Mouse (Mus musculus) 416B (cell line): ENCODE results near the gene Wasf1.
A peak's percentile ranks its signal among the peaks of the same experiment; 100 is the strongest.

ENCODE experiments used
- DNase-seq: peaks from one replicate; pipeline ENCODE4 v3.0.0; 2011; ENCODE audit warnings: low read depth

The Wasf1 gene

GRCm38 (mm10) chr10:40882831-40883643 lies at the start of gene Wasf1, which contains the start of gene Cdc40:
Gene Wasf1 (plus strand): TSS chr10:40883475.
Gene Cdc40 (minus strand): TSS chr10:40883311.
- DNase-seq = peak; percentile 89

GRCm38 (mm10) chr10:40840086-40840485 lies 43.2 kb upstream of the Wasf1 start:
- DNase-seq = peak; percentile 18

GRCm38 (mm10) chr10:40843841-40844240 lies 39.4 kb upstream of the Wasf1 start:
- DNase-seq = no peak

DNA sequence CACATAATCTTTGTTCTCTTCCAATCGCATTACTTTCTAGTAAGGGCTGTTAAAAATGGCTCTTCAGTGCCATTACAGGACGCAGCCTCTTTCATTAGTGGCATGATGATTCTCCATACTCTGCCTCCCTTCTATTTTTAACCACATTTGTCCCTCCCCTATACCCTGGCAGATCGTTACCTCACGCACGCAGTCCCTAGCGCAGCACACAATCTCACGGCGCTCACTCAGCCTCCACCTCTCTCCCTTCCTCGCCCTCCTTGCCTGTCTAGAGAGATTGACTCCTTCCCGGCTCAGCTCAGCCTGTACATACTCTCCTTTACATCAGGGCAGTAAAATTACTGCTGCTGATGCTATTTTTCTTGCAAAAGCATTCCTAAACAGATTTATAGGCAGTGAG lies 38.7 kb upstream of the Wasf1 start:
- no peak for DNase-seq

- no peak for DNase-seq
Measured at GRCm38 (mm10) chr10:40845626-40846025, 37.6 kb upstream of the Wasf1 start.

DNA sequence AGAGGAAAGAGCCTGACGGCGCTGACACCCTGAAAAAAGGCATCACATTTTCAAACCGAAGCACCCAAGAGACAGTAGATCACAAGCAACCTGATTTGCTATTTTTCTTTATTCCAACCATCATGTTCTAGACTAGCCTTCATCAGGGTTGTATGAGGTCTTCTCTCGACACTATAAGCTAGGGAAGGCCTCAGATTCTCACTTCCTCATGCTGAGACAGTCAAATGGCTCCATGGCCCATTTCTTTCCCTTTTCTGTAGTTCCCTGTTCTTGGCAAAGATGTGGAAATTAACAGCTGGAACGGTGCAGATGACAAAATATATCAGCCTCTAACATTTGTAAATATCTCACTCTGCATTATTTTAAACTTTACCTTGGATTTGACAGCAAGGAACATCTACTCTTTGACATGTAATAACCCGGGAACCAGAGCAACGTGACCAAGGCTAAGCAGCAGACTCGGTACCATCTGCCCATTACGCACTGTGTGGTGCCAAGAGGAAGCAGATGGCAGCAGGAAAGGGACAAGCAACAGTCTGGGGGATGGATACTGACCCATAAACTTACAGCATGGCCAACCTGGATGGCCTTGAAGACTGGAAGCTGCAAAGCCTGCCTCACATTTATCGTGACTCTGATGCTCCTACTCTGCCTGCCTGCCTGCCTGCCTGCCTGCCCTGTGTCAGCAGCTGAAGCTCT lies 36.0 kb upstream of the Wasf1 start:
- DNase-seq = no peak

DNA sequence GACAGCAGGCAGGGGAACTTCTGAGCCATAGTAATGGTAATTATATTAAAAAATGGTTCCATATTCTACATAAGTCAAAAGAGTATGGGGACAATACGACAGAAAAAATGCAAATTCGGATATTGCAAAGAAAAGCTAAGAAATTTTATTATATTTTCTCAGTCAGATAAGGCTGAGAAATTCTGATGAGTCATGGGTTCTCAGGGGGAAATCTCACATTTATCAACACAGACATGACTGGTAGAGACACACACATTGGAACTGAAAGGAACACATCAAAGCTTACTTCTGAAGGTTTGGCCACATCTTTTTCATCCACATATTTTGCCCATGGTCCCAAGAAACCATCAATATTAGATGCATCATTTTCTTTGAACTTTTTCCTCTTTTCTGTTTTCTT lies 32.6 kb upstream of the Wasf1 start:
- peak; percentile 12 for DNase-seq

- no peak for DNase-seq
Measured at GRCm38 (mm10) chr10:40851138-40851537, 32.1 kb upstream of the Wasf1 start.

DNA sequence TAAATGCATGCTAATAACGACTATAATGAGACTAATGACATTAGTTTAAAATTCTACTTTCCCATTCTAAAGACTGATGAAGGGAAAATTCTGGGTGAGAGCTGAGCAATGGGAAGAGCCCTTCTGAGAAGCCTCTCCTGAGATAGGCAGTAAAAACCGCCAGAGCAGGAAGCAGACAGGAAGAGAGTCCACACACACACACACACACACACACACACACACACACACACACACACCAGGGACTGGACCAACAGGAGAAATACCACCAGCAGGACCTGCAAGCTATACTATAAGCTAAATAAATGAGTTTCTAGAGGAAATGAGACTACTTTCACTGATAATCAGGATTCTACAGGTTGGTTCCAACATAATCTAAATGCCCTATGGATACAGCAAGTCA lies 27.7 kb upstream of the Wasf1 start:
- peak; percentile 64 for DNase-seq

DNA sequence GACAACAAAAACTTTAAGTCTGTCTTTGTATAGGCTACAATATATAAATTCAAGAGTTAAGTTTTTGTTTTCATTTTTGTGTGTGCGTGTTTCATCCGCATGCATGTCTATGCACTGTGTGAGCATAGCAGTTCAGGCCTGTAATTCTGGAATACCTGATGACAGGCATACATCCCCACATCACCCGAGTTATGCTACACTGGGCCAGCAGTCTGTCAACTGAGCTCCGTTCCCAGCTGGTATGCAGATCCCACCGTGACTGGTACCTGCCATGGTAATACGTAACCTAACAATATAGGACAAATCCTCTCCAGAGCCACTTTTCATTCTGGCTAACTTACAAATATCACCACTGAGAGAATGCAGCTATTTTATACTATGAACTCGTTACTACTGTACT lies 26.6 kb upstream of the Wasf1 start:
- DNase-seq = no peak

DNA sequence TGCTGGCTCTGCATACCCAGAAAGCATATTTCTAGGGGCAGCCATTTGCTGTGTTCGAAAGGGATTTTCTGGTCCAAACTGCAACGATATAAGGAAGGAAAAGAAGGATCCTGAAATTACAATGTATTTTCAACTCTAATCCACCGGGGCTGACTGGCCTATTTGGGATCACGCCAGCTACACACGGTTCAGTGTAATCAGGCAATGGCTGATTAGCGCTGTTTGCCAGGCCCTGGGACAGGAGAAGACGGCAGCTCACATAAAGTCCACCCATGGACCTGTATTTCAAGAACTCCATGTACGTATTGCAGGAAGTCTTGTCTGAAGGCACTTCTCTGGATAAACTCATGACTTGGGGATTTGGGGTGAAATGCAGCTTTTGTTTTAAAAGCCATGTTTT lies 25.7 kb upstream of the Wasf1 start:
- no peak for DNase-seq

GRCm38 (mm10) chr10:40868081-40868480 lies 15.2 kb upstream of the Wasf1 start:
- DNase-seq = no peak

DNA sequence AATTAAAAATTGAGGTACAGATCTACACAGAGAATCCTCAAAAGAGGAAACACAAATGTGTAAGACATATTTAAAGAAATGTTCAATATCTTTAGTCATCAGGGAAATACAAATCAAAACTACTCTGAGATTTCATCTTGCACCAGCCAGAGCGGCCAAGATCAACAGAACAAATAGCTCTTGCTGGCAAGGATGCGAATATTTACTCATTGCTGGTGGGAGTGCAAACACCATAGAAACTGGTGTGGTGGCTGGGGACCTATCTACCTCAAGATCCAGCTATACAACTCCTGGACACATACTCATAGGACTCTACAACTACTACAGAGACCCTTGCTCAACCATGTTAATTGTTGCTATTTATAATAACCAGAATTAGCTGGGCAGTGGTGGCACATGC lies 12.0 kb upstream of the Wasf1 start:
- DNase-seq = no peak

DNA sequence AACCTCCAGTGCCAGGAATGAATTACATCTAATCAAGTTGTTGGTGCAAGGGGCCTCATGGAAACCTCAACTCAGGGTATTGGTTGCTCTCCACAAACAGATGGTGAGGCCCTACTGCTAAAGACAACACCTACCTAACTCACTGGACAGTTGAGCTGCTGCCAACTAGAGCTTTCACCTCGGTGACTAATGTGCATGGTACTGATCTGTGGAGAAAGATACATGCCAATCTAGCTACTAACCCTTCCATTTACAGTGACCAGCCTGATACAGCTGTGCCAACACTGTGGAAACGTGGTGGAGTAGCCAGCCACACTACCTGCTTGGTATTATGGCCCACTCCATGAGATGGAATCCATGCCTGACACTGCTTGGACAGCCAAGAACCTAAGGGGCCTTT lies 11.2 kb upstream of the Wasf1 start:
- DNase-seq = peak; percentile 60

DNA sequence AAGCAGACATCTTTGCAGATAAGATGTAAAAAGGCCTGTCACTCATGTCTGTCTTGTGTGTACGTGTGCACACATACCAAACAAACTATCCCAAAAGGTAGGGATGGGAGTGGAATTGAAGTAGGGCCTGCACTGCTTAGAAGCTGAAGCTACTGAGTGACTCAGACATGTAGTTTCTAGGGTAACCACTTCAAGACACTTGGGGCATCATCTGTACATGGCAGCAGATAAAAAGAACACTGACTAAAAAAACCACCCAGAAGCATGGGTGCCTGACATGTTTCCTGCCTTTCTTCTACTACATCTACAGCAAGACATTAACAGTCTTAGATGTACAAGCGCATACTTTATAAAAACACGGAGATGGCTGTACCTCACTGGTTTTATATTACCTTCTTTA lies 5.0 kb upstream of the Wasf1 start:
- DNase-seq = no peak

DNA sequence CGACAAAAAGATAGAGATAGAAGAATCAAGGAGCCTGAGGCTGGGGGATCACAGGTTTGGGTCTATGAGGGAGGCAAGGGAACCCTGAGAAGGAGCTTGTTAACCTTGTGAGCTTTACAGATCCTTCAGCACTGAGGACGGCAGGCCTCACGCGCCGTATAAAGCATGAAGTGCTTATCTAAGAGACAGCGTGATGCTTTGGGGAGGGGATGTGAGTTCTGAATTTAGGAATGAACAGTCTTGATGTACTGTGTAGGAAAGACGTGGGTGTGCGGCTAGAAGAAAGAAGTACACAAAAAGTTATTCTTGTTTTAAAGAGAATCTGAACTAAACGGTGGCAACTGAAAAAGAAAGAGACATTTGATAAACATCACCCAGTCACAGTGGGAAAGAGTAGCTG lies 3.3 kb upstream of the Wasf1 start:
- no peak for DNase-seq

- DNase-seq = no peak
Measured at GRCm38 (mm10) chr10:40881236-40881635, 2.0 kb upstream of the Wasf1 start.

DNA sequence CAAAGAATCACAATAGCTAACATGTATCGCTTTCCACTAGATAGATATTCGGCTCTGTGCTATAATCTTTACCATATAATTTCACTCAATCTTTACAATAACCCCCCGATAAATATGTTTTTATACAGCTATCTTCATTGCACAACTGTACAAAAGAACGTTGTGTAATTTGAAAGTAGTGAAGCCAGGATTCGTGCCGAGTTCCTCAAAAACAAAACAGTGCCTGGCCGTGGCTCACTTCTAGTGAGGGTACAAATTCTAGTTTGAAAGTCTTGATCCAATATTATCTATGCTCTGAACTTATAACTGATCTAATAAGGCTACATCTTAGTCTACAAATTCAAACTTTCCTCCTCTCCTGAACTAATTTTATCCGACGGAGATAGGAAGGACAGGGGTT lies 942 bp upstream of the Wasf1 start:
- peak; percentile 52 for DNase-seq

GRCm38 (mm10) chr10:40883644-40884278 lies 486 bp downstream of the Wasf1 start:
- no peak for DNase-seq

- DNase-seq = no peak
Measured at GRCm38 (mm10) chr10:40884279-40884806, 1.1 kb downstream of the Wasf1 start.

- no peak for DNase-seq
Measured at GRCm38 (mm10) chr10:40885432-40885831, 2.2 kb downstream of the Wasf1 start.

DNA sequence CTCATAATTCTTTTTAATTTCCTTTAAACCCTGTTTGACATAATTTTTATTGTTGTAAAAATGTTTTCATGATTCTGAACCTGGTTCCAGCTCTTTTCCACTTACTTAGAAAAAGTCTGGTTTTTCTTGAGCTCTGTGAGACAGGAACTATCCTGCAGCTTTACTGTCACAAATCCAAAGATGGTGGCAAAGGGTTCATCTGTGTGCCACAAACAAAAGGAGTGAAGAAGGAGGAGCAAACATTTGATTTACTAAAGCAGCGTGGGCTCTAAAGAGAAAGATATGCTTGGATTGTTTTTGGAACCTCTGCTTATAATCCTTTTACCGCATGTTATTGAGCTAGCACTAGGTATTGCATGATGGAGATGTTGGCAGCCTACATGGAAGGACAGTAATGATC lies 4.0 kb downstream of the Wasf1 start:
- no peak for DNase-seq

- DNase-seq = no peak
Measured at GRCm38 (mm10) chr10:40889146-40889545, 5.9 kb downstream of the Wasf1 start.
